Mouse (Mus musculus): ENCODE results near the gene Cltc.
"Not testable (repeated sequence)": the region's sequence is repeated elsewhere in the genome, so short reads cannot be mapped to it uniquely, and the experiment has no call there.

Gene Cltc

GRCm38 (mm10) chr11:86757480-86758371, at the start of gene Cltc:
TSS of gene Cltc (minus strand) at chr11:86757565.
- in situ Hi-C loops (cut with MboI, MseI), result loop anchor here (5.0 kb wide), 2 partner anchors 50 to 80 kb away; partner anchors contain the start of gene Dhx40

- in situ Hi-C loops (cut with MboI, MseI), result loop anchor here (5.0 kb wide), 1 partner anchor 50 kb away; the partner anchor contains the start of gene Cltc
These were observed 49.7 kb upstream of the Cltc start for GRCm38 (mm10) chr11:86807001-86807477.

GRCm38 (mm10) chr11:86794161-86794560, 36.8 kb upstream of the Cltc start:
- in situ Hi-C loops (cut with MboI, MseI), result no loop called here

GRCm38 (mm10) chr11:86787436-86787835, 30.1 kb upstream of the Cltc start:
- in situ Hi-C loops (cut with MboI, MseI), result not testable (repeated sequence)

GRCm38 (mm10) chr11:86785767-86786166, 28.4 kb upstream of the Cltc start:
- in situ Hi-C loops (cut with MboI, MseI), result no loop called here

GRCm38 (mm10) chr11:86769884-86770283, 12.5 kb upstream of the Cltc start:
- in situ Hi-C loops (cut with MboI, MseI), result no loop called here

GRCm38 (mm10) chr11:86764501-86764900, 7.1 kb upstream of the Cltc start:
- in situ Hi-C loops (cut with MboI, MseI), result no loop called here

- in situ Hi-C loops (cut with MboI, MseI), result not testable (repeated sequence)
These were observed 5.8 kb upstream of the Cltc start for GRCm38 (mm10) chr11:86763127-86763526.

- in situ Hi-C loops (cut with MboI, MseI), result no loop called here
These were observed 3.0 kb upstream of the Cltc start for GRCm38 (mm10) chr11:86760357-86760756.

GRCm38 (mm10) chr11:86759886-86760285, 2.5 kb upstream of the Cltc start:
- in situ Hi-C loops (cut with MboI, MseI), result loop anchor here (5.0 kb wide), 2 partner anchors 47 to 77 kb away; partner anchors contain the start of gene Dhx40

- in situ Hi-C loops (cut with MboI, MseI), result loop anchor here (5.0 kb wide), 2 partner anchors 48 to 78 kb away; partner anchors contain the start of gene Dhx40
These were observed 1.9 kb upstream of the Cltc start for GRCm38 (mm10) chr11:86759226-86759625.

- in situ Hi-C loops (cut with MboI, MseI), result loop anchor here (5.0 kb wide), 2 partner anchors 49 to 79 kb away; partner anchors contain the start of gene Dhx40
These were observed 1.2 kb upstream of the Cltc start for GRCm38 (mm10) chr11:86758559-86758958.

- in situ Hi-C loops (cut with MboI, MseI), result loop anchor here (5.0 kb wide), 2 partner anchors 50 to 80 kb away; partner anchors contain the start of gene Dhx40
These were observed 254 bp downstream of the Cltc start for GRCm38 (mm10) chr11:86757142-86757479.

- in situ Hi-C loops (cut with MboI, MseI), result loop anchor here (5.0 kb wide), 2 partner anchors 51 to 81 kb away; partner anchors contain the start of gene Dhx40
These were observed 916 bp downstream of the Cltc start for GRCm38 (mm10) chr11:86756156-86757141.

GRCm38 (mm10) chr11:86752404-86752803, 5.0 kb downstream of the Cltc start:
- in situ Hi-C loops (cut with MboI, MseI), result no loop called here

GRCm38 (mm10) chr11:86751010-86751409, 6.4 kb downstream of the Cltc start:
- in situ Hi-C loops (cut with MboI, MseI), result no loop called here

- in situ Hi-C loops (cut with MboI, MseI), result no loop called here
These were observed 7.5 kb downstream of the Cltc start for GRCm38 (mm10) chr11:86749776-86750423.

GRCm38 (mm10) chr11:86745634-86746404, 11.5 kb downstream of the Cltc start:
- in situ Hi-C loops (cut with MboI, MseI), result no loop called here

GRCm38 (mm10) chr11:86742605-86743004, 14.8 kb downstream of the Cltc start:
- in situ Hi-C loops (cut with MboI, MseI), result no loop called here

- in situ Hi-C loops (cut with MboI, MseI), result no loop called here
These were observed 15.9 kb downstream of the Cltc start for GRCm38 (mm10) chr11:86741505-86741904.

Measured in T-helper 2 cell (primary cell).